Mouse (Mus musculus) kidney, postnatal 0 days (tissue): ENCODE data around the gene Exosc5. TPM values are rescaled to one million over a fixed set of nuclear protein-coding genes. Genes with fewer than 3 reads are reported as not detected.

Experiments
- ATAC-seq: fragments of 200-750 bp; cut with Nextera tagmentation; replicated peaks from 2 replicates; pipeline ENCODE4 v1.8.0; 2017; ENCODE audit warnings: low read depth, moderate number of reproducible peaks, moderate TSS enrichment, moderate library complexity; ENCODE audit not compliant: low FRiP score
- DNase-seq: peaks from one replicate; pipeline ENCODE4 v3.0.0-alpha.2; 2016; ENCODE audit warnings: low spot score
- H3K27ac ChIP-seq: fragments of 300-500 bp; sonication (generic); 2 replicates; pipeline ENCODE4 v1.5.1; 2014; ENCODE audit warnings: mild to moderate bottlenecking
- H3K27me3 ChIP-seq: fragments of 300-500 bp; sonication (generic); 2 replicates; pipeline ENCODE4 v1.6.1; 2014; ENCODE audit warnings: low read length, mixed read lengths; ENCODE audit not compliant: insufficient read depth
- H3K36me3 ChIP-seq: fragments of 300-500 bp; sonication (generic); 2 replicates; pipeline ENCODE4 v1.6.1; 2014; ENCODE audit warnings: low read length, mixed read lengths; ENCODE audit not compliant: insufficient read depth
- H3K4me1 ChIP-seq: fragments of 300-500 bp; sonication (generic); replicated peaks from 2 replicates; pipeline ENCODE4 v1.6.1; 2014; ENCODE audit warnings: antibody characterized with exemption, low read length, mixed read lengths; ENCODE audit not compliant: insufficient read depth
- H3K4me2 ChIP-seq: fragments of 300-500 bp; sonication (generic); 2 replicates; pipeline ENCODE4 v1.6.1; 2014; ENCODE audit warnings: mild to moderate bottlenecking, low read length, moderate library complexity, mixed read lengths
- H3K4me3 ChIP-seq: fragments of 300-500 bp; sonication (generic); replicated peaks from 2 replicates; pipeline ENCODE4 v1.5.1; 2014; ENCODE audit warnings: low read depth, low read length
- H3K9ac ChIP-seq: fragments of 300-500 bp; sonication (generic); 2 replicates; pipeline ENCODE4 v1.6.1; 2014; ENCODE audit warnings: low read depth, low read length
- H3K9me3 ChIP-seq: fragments of 300-500 bp; sonication (generic); replicated peaks from 2 replicates; pipeline ENCODE4 v1.6.1; 2016; ENCODE audit warnings: low read length, inconsistent platforms, mixed read lengths
- CTCF ChIP-seq: IDR thresholded peaks from 2 replicates; pipeline ENCODE4 v1.5.1; 2016; ENCODE audit warnings: antibody characterized with exemption, low read depth, mild to moderate bottlenecking, moderate library complexity
- WGBS: fragments of 180-500 bp; shearing (Covaris S2); extraction: QIAGEN DNeasy Blood & Tissue Kit; methylation state at CpG from one replicate; pipeline ENCODE4 v1.1.7; 2014; 5-methylcytosine and 5-hydroxymethylcytosine counted together
- polyA plus RNA-seq: library from polyadenylated mRNA; unstranded; fragments of >200 nt; fragmentation: Nextera tagmentation; extraction: Ambion mirVana; gene quantifications from 2 replicates; pipeline ENCODE4 v1.2.1, GENCODE M21; 2015

Exosc5 gene
- polyA plus RNA-seq, 1 experiment from 2014 or later, result 76.8 TPM

GRCm38 (mm10) chr7:25687811-25688401 is 28.9 kb downstream of the Exosc5 start:
- peak overlapping the region; percentile 92 for H3K4me2 ChIP-seq
- peak; percentile 42; the same call in 1 of the 2 replicates for TF ChIP-seq CTCF
- no peak for DNase-seq
- H3K4me1 ChIP-seq, result peaks cover 28% of the 10 kb centered on the region; the same call in 1 of the 2 replicates
- H3K27ac ChIP-seq, result peak overlapping the region; percentile 90; the same call in 1 of the 2 replicates
- no peaks in the 10 kb centered on the region for H3K36me3 ChIP-seq
- ATAC-seq, result no peak
- no peaks in the 10 kb centered on the region for H3K27me3 ChIP-seq
- under 1% methylated on average over 47 of the region's 47 CpGs for WGBS
- H3K4me3 ChIP-seq, result peak overlapping the region; percentile 77
- peak overlapping the region; percentile 79 for H3K9ac ChIP-seq
- H3K9me3 ChIP-seq, result no peaks in the 10 kb centered on the region

- Histone ChIP-seq H3K27ac (peak overlapping the region; percentile 75), H3K4me3 (peak overlapping the region; percentile 77), H3K4me1 (peaks cover 28% of the 10 kb centered on the region; the same call in 1 of the 2 replicates), H3K27me3 (no peaks in the 10 kb centered on the region), H3K9ac (peak overlapping the region; percentile 79), H3K9me3 (no peaks in the 10 kb centered on the region), H3K4me2 (peak overlapping the region; percentile 92), H3K36me3 (no peaks in the 10 kb centered on the region)
- ATAC-seq (peak; percentile 25), DNase-seq (peak; percentile 86)
- under 1% methylated on average over 43 of the region's 52 CpGs for WGBS
- no peak for TF ChIP-seq CTCF
Observed at GRCm38 (mm10) chr7:25688810-25689586, 30.0 kb downstream of the Exosc5 start.

- DNase-seq (peak; percentile 46), ATAC-seq (no peak)
- Histone ChIP-seq H3K9ac (0 out of 2 replicates have a peak overlapping the region, but pooled peaks have one; percentile 79), H3K4me1 (peaks cover 28% of the 10 kb centered on the region; the same call in 1 of the 2 replicates), H3K9me3 (no peaks in the 10 kb centered on the region), H3K4me3 (peak overlapping the region; percentile 77), H3K4me2 (peak overlapping the region; percentile 92), H3K36me3 (no peaks in the 10 kb centered on the region), H3K27me3 (no peaks in the 10 kb centered on the region), H3K27ac (0 out of 2 replicates have a peak overlapping the region, but pooled peaks have one; percentile 13)
- no peak for TF ChIP-seq CTCF
- 8% methylated on average over 12 of the region's 12 CpGs for WGBS
Observed at GRCm38 (mm10) chr7:25689603-25690021, 30.6 kb downstream of the Exosc5 start.

GRCm38 (mm10) chr7:25690051-25690450 is 31.1 kb downstream of the Exosc5 start:
- peak overlapping the region; percentile 92 for H3K4me2 ChIP-seq
- H3K27ac ChIP-seq, result 0 out of 2 replicates have a peak overlapping the region, but pooled peaks have one; percentile 13
- WGBS, result 28% methylated on average over 5 of the region's 5 CpGs
- no peak overlapping the region for H3K9ac ChIP-seq
- no peak for TF ChIP-seq CTCF
- H3K9me3 ChIP-seq, result no peaks in the 10 kb centered on the region
- DNase-seq (no peak), ATAC-seq (no peak)
- peaks cover 28% of the 10 kb centered on the region; the same call in 1 of the 2 replicates for H3K4me1 ChIP-seq
- H3K27me3 ChIP-seq, result no peaks in the 10 kb centered on the region
- peak overlapping the region; percentile 77; the same call in 1 of the 2 replicates for H3K4me3 ChIP-seq
- no peaks in the 10 kb centered on the region for H3K36me3 ChIP-seq

GRCm38 (mm10) chr7:25694104-25694503 is 35.1 kb downstream of the Exosc5 start:
- no peak overlapping the region for H3K4me3 ChIP-seq
- ATAC-seq (no peak), DNase-seq (no peak)
- H3K9ac ChIP-seq, result no peak overlapping the region
- H3K4me1 ChIP-seq, result 0 out of 2 replicates have a peak, but pooled peaks cover 7% of the 10 kb centered on the region
- H3K36me3 ChIP-seq, result no peaks in the 10 kb centered on the region
- no peaks in the 10 kb centered on the region for H3K9me3 ChIP-seq
- H3K27me3 ChIP-seq, result no peaks in the 10 kb centered on the region
- no peak overlapping the region for H3K27ac ChIP-seq
- TF ChIP-seq CTCF, result no peak
- no peak overlapping the region for H3K4me2 ChIP-seq
- 63% methylated on average over 8 of the region's 8 CpGs for WGBS

- 61% methylated on average over 13 of the region's 13 CpGs for WGBS
- DNase-seq, result no peak
Observed at GRCm38 (mm10) chr7:25699851-25700250, 40.9 kb downstream of the Exosc5 start.

More at GRCm38 (mm10) chr7:25699851-25700250, 40.9 kb downstream of the Exosc5 start:
- no peak overlapping the region for H3K4me3 ChIP-seq
- H3K4me1 ChIP-seq, result 0 out of 2 replicates have a peak, but pooled peaks cover 3% of the 10 kb centered on the region
- no peaks in the 10 kb centered on the region for H3K27me3 ChIP-seq
- 0 out of 2 replicates have a peak, but pooled peaks cover 4% of the 10 kb centered on the region for H3K36me3 ChIP-seq
- no peak overlapping the region for H3K27ac ChIP-seq
- H3K4me2 ChIP-seq, result no peak overlapping the region
- no peak for ATAC-seq
- H3K9me3 ChIP-seq, result no peaks in the 10 kb centered on the region
- H3K9ac ChIP-seq, result no peak overlapping the region
- no peak for TF ChIP-seq CTCF
